Mouse (Mus musculus) cerebellum, adult 2 months (tissue): ENCODE measurements around the gene Ralgapa1.

Experiments
- CTCF ChIP-seq: fragments of 200-500 bp; IDR thresholded peaks from 2 replicates; pipeline ENCODE4 v1.5.1; 2011; ENCODE audit warnings: low read depth, mild to moderate bottlenecking, control low read depth, low read length, moderate library complexity, borderline replicate concordance; ENCODE audit not compliant: insufficient read depth
- POLR2A ChIP-seq: fragments of 200-500 bp; IDR thresholded peaks from 2 replicates; pipeline ENCODE4 v1.6.1; 2011; ENCODE audit warnings: low read length, control low read depth, borderline replicate concordance; ENCODE audit not compliant: insufficient read depth

DNA sequence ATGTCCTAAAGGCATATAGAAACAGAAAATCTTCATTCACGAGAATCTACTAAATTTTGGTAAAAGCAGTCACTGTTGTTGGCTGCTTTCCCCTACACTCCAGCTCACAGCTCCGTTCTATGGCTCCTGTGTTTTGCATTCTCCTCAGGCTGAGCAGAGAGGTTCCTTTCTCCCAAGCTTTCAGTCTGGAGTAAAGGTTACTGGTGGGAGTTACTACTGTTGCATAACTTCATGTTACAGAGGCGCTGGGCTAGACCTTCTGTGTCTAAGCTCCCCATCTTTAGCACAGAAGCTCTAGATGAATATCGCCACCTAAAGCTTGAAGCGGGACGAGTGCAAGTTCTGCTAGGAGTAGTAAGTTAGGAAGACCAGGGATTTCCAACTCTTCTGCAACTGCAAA lies 154.3 kb downstream of the Ralgapa1 start:
- TF ChIP-seq POLR2A (no peak), CTCF (no peak)
